Mouse (Mus musculus): ENCODE results near the gene Chd9. TPM values are rescaled to one million over a fixed set of nuclear protein-coding genes. Genes with fewer than 3 reads are reported as not detected.

Chd9 gene
- polyA plus RNA-seq, 1 experiment from 2014 or later = 60.0 TPM

GRCm38 (mm10) chr8:90832576-90833289 lies 4.6 kb downstream of the Chd9 start:
- Histone ChIP-seq H3K36me3 (ENCODE audit: control insufficient read depth, insufficient read depth, low read length) (no peaks in the 10 kb centered on the region), H3K9ac (ENCODE audit: low read length) (no peak overlapping the region), H3K4me2 (ENCODE audit: low read depth, severe bottlenecking) (no peak overlapping the region), H3K4me1 (ENCODE audit: control insufficient read depth, insufficient read depth, low read length) (peaks cover 18% of the 10 kb centered on the region), H3K27ac (replicated peaks; ENCODE audit: low read depth, low read length) (no peak overlapping the region), H3K4me3 (ENCODE audit: low read depth, low read length) (no peak overlapping the region), H3K9me3 (ENCODE audit: control insufficient read depth, low read length) (no peaks in the 10 kb centered on the region), H3K27me3 (ENCODE audit: control insufficient read depth, insufficient read depth, low read length) (no peaks in the 10 kb centered on the region)
- WGBS = 34% methylated on average over 5 of the region's 5 CpGs
- no peak for ATAC-seq (ENCODE audit: insufficient number of reproducible peaks, low FRiP score, low TSS enrichment, low read depth)
- DNase-seq (ENCODE audit: low spot score) = no peak

GRCm38 (mm10) chr8:90833628-90834320 lies 5.6 kb downstream of the Chd9 start:
- Histone ChIP-seq H3K9me3 (ENCODE audit: control insufficient read depth, low read length) (no peaks in the 10 kb centered on the region), H3K9ac (ENCODE audit: low read length) (no peak overlapping the region), H3K4me1 (ENCODE audit: control insufficient read depth, insufficient read depth, low read length) (peaks cover 12% of the 10 kb centered on the region), H3K4me2 (ENCODE audit: low read depth, severe bottlenecking) (no peak overlapping the region), H3K36me3 (ENCODE audit: control insufficient read depth, insufficient read depth, low read length) (no peaks in the 10 kb centered on the region), H3K4me3 (ENCODE audit: low read depth, low read length) (no peak overlapping the region), H3K27me3 (ENCODE audit: control insufficient read depth, insufficient read depth, low read length) (no peaks in the 10 kb centered on the region), H3K27ac (replicated peaks; ENCODE audit: low read depth, low read length) (no peak overlapping the region)
- WGBS = 57% methylated on average over 6 of the region's 6 CpGs
- DNase-seq (ENCODE audit: low spot score) = no peak
- no peak for ATAC-seq (ENCODE audit: insufficient number of reproducible peaks, low FRiP score, low TSS enrichment, low read depth)

DNA sequence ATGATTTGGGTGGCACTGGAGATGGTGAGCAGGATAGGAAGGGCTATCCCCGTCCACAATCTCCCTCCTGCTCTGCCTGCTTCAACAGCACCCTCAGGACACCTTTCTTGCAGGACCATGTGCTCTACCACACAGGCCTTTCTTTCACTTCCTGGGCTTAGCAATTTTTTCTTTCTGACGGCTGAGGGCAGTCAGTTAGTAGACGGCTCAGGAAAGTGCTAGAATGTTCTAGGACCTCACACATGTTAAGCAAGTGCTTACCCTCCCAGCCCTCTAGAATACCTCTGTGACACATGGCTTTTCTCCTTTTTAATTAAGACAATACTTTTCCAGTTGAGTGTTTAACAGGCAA lies 6.1 kb downstream of the Chd9 start:
- Histone ChIP-seq H3K9ac (ENCODE audit: low read length) (no peak overlapping the region), H3K4me2 (ENCODE audit: low read depth, severe bottlenecking) (no peak overlapping the region), H3K4me3 (ENCODE audit: low read depth, low read length) (no peak overlapping the region), H3K36me3 (ENCODE audit: control insufficient read depth, insufficient read depth, low read length) (no peaks in the 10 kb centered on the region), H3K27ac (replicated peaks; ENCODE audit: low read depth, low read length) (no peak overlapping the region), H3K4me1 (ENCODE audit: control insufficient read depth, insufficient read depth, low read length) (peaks cover 7% of the 10 kb centered on the region), H3K27me3 (ENCODE audit: control insufficient read depth, insufficient read depth, low read length) (no peaks in the 10 kb centered on the region), H3K9me3 (ENCODE audit: control insufficient read depth, low read length) (no peaks in the 10 kb centered on the region)
- DNase-seq (ENCODE audit: low spot score) (no peak), ATAC-seq (ENCODE audit: insufficient number of reproducible peaks, low FRiP score, low TSS enrichment, low read depth) (no peak)
- 58% methylated on average over 3 of the region's 3 CpGs for WGBS

DNA sequence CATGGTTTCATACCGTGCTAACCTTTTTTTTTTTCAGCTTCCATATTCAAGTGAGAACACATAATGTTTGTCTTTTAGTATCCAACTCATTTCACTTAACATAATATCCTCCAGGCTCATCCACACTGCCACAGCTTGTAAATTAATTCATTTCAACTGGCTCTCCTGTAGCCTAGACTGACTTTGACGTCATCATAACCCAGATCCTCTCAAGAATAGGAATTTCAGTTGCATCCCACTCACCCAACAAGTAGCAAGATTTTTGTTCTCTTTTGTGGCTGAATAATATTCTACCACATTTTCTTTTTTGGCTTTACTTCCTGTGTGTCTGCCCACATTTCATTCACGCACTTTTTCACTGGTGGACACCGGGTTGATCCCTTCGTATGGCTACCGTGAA lies 9.3 kb downstream of the Chd9 start:
- Histone ChIP-seq H3K4me3 (ENCODE audit: low read depth, low read length) (no peak overlapping the region), H3K27ac (replicated peaks; ENCODE audit: low read depth, low read length) (no peak overlapping the region)
- 93% methylated on average over 6 of the region's 6 CpGs for WGBS

GRCm38 (mm10) chr8:90839725-90840714 lies 11.9 kb downstream of the Chd9 start:
- DNase-seq (ENCODE audit: low spot score) = no peak
- Histone ChIP-seq H3K9me3 (ENCODE audit: control insufficient read depth, low read length) (no peaks in the 10 kb centered on the region), H3K9ac (ENCODE audit: low read length) (no peak overlapping the region), H3K27ac (replicated peaks; ENCODE audit: low read depth, low read length) (no peak overlapping the region), H3K36me3 (ENCODE audit: control insufficient read depth, insufficient read depth, low read length) (no peaks in the 10 kb centered on the region), H3K4me1 (ENCODE audit: control insufficient read depth, insufficient read depth, low read length) (no peaks in the 10 kb centered on the region), H3K4me2 (ENCODE audit: low read depth, severe bottlenecking) (no peak overlapping the region), H3K4me3 (ENCODE audit: low read depth, low read length) (no peak overlapping the region), H3K27me3 (ENCODE audit: control insufficient read depth, insufficient read depth, low read length) (no peaks in the 10 kb centered on the region)
- 83% methylated on average over 11 of the region's 11 CpGs for WGBS
- no peak for ATAC-seq (ENCODE audit: insufficient number of reproducible peaks, low FRiP score, low TSS enrichment, low read depth)

More for the DNA sequence above, 9.3 kb downstream of the Chd9 start:
- Histone ChIP-seq H3K9ac (ENCODE audit: low read length) (no peak overlapping the region), H3K9me3 (ENCODE audit: control insufficient read depth, low read length) (no peaks in the 10 kb centered on the region), H3K4me2 (ENCODE audit: low read depth, severe bottlenecking) (no peak overlapping the region), H3K4me1 (ENCODE audit: control insufficient read depth, insufficient read depth, low read length) (peaks cover 4% of the 10 kb centered on the region), H3K27me3 (ENCODE audit: control insufficient read depth, insufficient read depth, low read length) (no peaks in the 10 kb centered on the region), H3K36me3 (ENCODE audit: control insufficient read depth, insufficient read depth, low read length) (no peaks in the 10 kb centered on the region)
- DNase-seq (ENCODE audit: low spot score) = no peak
- ATAC-seq (ENCODE audit: insufficient number of reproducible peaks, low FRiP score, low TSS enrichment, low read depth) = no peak

DNA sequence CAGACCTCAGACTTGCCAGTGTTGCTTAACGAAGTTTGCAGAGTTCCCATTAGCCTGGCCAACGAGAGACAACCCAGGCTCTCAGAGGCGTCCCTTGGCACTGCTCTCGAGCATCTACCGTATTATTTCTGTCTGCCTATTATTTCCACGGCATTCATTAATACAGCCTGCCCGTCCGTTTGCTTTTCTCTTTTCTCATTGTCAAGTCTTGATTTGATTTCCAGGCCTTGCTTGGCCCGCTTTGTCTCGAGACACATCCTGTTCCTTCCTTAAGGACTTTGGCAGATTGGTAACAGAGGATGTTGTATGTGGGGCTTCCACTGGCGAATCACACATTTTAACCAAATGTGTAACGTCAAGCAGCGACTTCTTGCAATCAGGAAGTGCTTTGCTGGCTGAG lies 13.2 kb downstream of the Chd9 start:
- ATAC-seq (ENCODE audit: insufficient number of reproducible peaks, low FRiP score, low TSS enrichment, low read depth) (no peak), DNase-seq (ENCODE audit: low spot score) (no peak)
- Histone ChIP-seq H3K4me1 (ENCODE audit: control insufficient read depth, insufficient read depth, low read length) (no peaks in the 10 kb centered on the region), H3K36me3 (ENCODE audit: control insufficient read depth, insufficient read depth, low read length) (no peaks in the 10 kb centered on the region), H3K27ac (replicated peaks; ENCODE audit: low read depth, low read length) (no peak overlapping the region), H3K4me2 (ENCODE audit: low read depth, severe bottlenecking) (no peak overlapping the region), H3K4me3 (ENCODE audit: low read depth, low read length) (no peak overlapping the region), H3K9me3 (ENCODE audit: control insufficient read depth, low read length) (no peaks in the 10 kb centered on the region), H3K9ac (ENCODE audit: low read length) (no peak overlapping the region), H3K27me3 (ENCODE audit: control insufficient read depth, insufficient read depth, low read length) (no peaks in the 10 kb centered on the region)
- WGBS = 76% methylated on average over 13 of the region's 13 CpGs

GRCm38 (mm10) chr8:90843127-90843526 lies 15.0 kb downstream of the Chd9 start:
- H3K4me2 ChIP-seq (ENCODE audit: low read depth, severe bottlenecking) = no peak overlapping the region
- H3K4me1 ChIP-seq (ENCODE audit: control insufficient read depth, insufficient read depth, low read length) = no peaks in the 10 kb centered on the region
- no peak for ATAC-seq (ENCODE audit: insufficient number of reproducible peaks, low FRiP score, low TSS enrichment, low read depth)
- no peak overlapping the region for H3K4me3 ChIP-seq (ENCODE audit: low read depth, low read length)
- WGBS = 81% methylated on average over 6 of the region's 6 CpGs
- H3K27ac ChIP-seq (replicated peaks; ENCODE audit: low read depth, low read length) = no peak overlapping the region
- DNase-seq (ENCODE audit: low spot score) = no peak
- no peaks in the 10 kb centered on the region for H3K36me3 ChIP-seq (ENCODE audit: control insufficient read depth, insufficient read depth, low read length)
- H3K9ac ChIP-seq (ENCODE audit: low read length) = no peak overlapping the region
- no peaks in the 10 kb centered on the region for H3K27me3 ChIP-seq (ENCODE audit: control insufficient read depth, insufficient read depth, low read length)
- no peaks in the 10 kb centered on the region for H3K9me3 ChIP-seq (ENCODE audit: control insufficient read depth, low read length)

- no peaks in the 10 kb centered on the region for H3K9me3 ChIP-seq (ENCODE audit: control insufficient read depth, low read length)
- no peak overlapping the region for H3K9ac ChIP-seq (ENCODE audit: low read length)
- DNase-seq (ENCODE audit: low spot score) = no peak
- H3K27ac ChIP-seq (replicated peaks; ENCODE audit: low read depth, low read length) = no peak overlapping the region
- no peaks in the 10 kb centered on the region for H3K36me3 ChIP-seq (ENCODE audit: control insufficient read depth, insufficient read depth, low read length)
- no peak for ATAC-seq (ENCODE audit: insufficient number of reproducible peaks, low FRiP score, low TSS enrichment, low read depth)
- no peaks in the 10 kb centered on the region for H3K27me3 ChIP-seq (ENCODE audit: control insufficient read depth, insufficient read depth, low read length)
- 85% methylated on average over 9 of the region's 9 CpGs for WGBS
- H3K4me3 ChIP-seq (ENCODE audit: low read depth, low read length) = no peak overlapping the region
- H3K4me2 ChIP-seq (ENCODE audit: low read depth, severe bottlenecking) = no peak overlapping the region
- H3K4me1 ChIP-seq (ENCODE audit: control insufficient read depth, insufficient read depth, low read length) = peaks cover under 1% of the 10 kb centered on the region; the same call in 1 of the 2 replicates
These were observed 16.2 kb downstream of the Chd9 start for GRCm38 (mm10) chr8:90844179-90844967.

Measured in limb, embryonic 11.5 days (tissue).